Mouse (Mus musculus) liver (tissue): ENCODE measurements around the gene Foxn3.

ENCODE experiments used
- DNase-seq: peaks from one replicate; pipeline ENCODE4 v3.0.0-alpha.2; 2020; ENCODE audit warnings: mixed read lengths

Gene Foxn3

DNA sequence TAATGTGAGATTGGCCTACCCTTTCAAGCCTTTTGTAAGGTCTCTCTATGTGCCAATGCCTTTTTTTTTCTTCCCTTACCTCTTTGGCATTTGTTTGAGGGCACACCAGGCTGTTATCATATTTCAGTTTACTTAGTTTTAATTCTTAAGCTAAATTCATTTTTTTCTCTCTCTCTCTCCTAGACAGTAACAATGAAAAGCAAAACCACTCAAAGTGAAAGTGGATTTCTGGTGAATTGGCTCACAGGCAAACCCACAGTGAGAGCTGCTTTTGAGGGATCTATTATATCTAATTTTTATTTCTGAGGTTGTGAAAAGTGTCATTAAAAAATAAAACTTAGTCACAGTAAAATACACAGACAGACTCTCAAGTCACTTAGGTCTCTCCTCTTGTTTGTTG, 101.1 kb downstream of the Foxn3 start:
- no peak for DNase-seq

DNA sequence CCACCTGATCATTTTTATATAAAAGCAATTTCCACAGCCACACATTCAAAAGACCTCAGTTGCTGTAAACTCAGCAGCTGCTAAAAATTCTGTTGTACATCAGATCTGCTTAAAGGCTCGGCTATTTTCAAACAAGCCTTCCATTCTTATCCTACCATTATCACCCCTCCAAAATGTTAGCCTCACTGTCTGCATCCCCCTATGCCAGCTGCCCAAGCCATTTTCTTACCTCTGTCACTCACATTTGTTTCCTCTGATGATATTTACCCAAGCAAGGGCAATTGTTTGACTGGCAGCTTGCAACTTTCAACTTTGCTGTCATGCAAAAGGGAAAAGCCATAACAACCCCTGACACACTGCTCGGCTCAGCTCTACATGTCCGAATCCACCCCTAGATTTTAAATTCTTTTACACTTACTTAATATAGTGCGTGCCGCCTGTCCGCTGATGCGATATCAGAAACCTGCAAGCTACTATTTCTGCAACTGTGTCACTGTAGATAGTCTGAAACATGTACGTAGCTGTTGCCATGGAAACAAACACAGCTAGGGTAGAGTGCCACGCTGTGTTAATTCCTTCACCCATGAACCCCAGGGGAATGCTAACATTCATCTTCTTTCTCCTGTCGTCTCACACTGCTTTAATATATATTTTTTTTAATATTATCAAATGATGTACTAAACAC, 105.7 kb downstream of the Foxn3 start:
- DNase-seq, result peak; percentile 47

DNA sequence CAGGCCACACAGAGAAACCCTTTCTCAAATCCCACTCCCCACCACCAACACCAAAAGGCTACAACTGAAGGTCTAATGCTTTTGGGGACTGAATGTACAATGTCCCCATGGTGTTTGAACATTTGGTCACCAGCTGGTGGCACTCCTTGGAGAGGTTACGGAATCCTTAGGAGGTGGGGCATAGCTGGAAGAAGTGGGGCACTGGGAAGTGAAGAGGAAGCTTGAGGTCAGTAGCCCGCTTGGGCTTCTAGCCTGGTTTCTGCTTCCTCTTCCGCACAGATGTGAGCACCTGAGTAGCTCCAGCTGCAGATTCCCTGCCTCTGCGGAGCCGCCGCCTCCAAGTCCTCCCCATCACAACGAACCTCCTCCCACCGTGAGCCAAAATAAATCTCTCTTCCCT, 107.8 kb downstream of the Foxn3 start:
- no peak for DNase-seq

DNA sequence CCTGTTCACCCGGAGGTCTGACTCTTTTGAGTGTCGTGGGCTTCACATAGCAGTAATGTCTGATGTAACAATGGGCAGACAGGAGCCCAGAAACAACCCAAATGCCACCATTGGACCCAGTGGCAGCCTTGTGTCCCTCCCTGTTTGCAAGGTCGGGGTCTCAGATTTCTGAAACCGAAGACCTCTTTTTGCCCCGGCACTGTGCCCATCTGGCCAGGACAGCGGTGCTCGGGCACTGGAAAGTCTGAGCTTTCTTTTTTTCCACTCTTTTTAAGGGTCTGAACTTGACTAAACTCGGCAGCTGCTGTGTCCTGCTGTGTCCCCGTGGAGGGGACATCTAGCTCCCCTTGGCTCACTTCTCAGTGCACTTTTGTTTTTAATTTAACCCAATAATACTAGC, 109.0 kb downstream of the Foxn3 start:
- no peak for DNase-seq

DNA sequence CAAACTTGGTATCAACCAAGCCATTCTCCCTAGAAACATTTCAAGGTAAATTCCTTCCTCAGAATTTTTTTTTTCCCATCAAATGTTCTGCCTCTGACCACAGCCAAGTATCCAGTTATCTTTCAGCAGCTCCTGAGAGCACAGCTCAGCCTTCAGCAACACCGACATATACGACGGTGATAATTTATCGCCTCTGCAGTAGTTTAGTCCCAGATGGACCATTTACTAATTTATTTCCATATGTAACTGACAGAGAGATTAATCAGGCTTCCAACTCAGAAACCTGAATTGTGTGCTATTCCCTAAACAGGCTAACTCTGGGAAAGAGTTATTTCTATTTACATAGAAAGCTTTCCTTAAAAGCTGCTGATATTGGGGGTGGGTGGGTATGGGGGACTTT, 109.6 kb downstream of the Foxn3 start:
- DNase-seq, result no peak

DNA sequence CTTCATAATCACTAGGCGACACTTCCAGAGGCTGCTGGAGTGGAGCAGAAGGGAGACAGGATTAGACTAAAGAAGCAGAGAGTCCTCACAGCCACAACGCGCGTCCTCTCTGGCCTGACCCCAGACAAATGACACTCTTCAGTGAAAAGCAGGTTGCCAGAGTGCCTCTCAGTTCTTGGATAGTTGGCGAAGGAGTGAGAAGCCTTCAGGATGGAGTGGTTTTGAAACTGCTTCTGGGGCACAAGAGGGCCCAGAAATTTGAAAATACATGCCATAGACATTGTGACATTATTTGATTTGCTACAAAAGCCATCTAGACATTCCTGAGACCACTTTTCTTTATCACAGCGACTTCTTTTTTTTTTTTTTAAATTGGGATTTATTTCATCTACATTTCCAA, 113.3 kb downstream of the Foxn3 start:
- no peak for DNase-seq

DNA sequence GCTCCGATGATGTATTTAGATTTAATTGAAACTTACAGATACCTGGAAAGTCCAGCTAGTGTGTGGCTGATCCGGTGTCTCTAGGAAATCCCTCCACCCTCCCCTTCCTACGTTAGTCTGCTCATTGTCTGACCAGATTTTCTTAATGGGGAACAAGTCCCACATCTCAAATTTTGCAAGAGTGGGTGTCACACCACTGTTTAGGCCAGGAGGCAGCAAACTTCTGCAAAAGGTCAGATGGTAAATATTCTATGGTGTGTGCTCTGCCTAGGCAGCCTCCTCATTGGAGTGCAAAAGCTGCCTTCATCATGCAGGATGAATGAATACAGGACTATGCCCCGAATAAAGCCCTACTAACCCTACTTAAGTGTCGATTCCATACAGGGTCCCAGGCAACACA, 115.6 kb downstream of the Foxn3 start:
- no peak for DNase-seq

DNA sequence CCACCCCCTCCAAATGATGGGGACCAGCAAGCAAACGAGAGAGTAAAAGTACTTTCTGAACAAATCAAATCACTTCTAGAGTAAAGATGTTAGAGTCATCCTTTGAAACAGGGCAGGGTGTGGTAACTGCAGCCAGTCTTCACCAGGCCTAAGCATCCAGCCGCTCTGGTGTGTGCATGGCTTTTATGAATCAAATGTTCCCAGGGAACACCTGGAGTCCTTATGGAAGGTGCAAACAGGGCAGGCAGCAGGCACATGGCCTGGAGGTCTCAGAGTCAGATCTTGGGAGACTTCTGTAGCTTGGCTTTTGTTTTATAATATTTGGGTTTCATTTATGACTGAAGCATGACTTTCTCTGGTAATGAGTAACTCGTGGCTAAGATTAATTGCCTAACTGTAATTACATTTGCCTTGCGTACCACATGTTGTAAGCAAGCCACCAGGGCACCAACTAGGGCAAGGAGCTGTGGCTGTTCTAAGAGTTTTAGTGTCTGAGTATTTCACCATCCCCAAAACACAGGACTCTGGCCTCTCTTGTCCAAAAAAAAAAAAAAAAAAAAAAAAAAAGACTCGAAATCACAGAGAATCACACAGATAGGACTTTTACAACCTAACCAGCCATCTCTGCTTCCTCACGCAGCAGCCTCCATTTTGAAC, 118.2 kb downstream of the Foxn3 start:
- DNase-seq, result no peak

DNA sequence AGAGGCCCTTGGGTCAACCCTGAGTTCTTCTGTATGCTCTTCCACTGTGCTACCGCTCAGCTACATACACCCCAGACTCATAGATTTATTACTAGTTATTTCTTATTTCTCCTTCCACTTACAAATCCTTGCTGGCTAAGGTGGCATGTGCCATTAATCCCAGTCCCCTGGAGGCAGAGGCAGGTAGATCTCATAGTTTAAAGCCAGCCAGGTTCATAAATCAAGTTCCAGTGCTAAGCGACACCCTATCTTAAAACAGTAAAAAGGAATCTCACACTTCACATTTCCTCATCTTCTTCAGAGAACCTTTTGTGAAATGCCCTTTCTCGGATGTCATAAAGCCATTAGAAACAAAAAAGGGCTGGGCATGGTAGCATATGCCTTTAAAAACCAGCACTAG, 120.6 kb downstream of the Foxn3 start:
- no peak for DNase-seq

DNA sequence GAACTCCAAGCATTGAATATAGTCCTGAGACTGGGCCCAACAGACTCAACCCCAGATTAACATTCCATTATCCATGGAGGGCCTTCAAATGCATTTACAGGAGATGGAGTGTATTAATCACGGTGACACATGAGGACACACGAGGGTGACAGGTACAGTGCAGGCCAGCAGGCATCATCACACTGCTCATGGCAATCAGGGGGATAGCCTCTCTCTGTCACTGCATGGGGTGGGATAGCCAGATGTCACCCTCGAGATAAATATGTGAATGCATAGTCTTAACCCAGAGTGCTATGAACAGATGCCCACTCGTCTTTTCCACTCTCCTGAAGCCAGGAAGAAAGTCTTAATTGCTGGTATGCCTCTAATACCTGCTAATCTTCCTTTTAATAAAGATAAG, 122.4 kb downstream of the Foxn3 start:
- no peak for DNase-seq

DNA sequence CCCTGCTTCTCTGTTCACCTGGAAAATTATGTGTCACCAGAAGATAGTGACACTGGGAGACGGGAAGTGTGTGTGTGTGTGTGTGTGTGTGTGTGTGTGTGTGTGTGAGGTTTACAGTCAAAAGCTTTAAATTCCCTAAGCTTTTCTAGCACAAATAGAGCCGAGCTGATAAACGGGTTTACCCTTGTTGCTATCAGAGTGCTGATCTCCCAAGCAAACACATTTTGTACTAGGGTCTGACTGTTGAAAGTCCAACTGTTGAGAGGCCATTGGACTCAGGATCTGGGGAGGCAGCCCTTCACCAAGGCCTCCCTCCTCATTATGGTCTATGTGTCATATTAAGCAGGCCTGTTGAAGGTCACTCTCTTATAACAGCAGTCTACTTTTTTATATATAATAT, 123.4 kb downstream of the Foxn3 start:
- DNase-seq, result no peak

DNA sequence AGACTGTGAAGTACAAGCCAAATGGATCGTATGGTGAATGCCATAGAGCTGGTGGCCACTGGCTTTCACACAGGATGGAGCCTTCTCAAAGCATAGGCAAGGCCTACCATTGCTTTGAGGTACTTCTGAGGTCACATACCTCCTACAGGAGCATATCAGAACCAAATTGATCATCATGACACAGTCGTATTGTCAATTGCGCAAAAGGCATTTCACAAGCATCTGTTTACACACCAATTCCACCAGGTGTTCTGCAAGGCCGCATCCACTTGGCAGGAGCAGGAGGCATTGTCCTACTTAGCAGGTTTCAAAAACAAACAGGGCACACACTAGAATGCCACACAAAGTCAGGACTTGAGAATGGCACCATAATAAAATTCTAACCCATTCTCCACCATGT, 128.2 kb downstream of the Foxn3 start:
- no peak for DNase-seq

DNA sequence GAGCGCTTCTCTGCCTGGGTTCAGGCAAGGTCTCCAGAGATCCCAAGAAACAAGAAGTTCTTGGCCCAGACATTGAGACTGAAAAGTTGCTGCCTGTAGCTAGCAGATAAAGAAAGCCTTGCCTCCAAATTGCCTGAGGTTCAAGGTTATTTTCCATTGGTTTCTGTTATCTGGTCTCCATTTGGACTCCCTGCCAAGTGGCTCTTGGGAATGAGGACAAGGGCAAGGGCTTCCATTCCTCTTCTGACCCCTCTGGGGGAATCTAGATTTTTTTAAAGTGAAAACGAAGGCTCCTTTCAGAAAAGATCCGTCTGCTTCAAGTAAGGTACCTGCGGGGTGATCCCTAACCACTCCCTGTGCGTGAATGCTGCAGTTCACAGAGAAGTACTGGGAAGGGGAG, 130.0 kb downstream of the Foxn3 start:
- no peak for DNase-seq

DNA sequence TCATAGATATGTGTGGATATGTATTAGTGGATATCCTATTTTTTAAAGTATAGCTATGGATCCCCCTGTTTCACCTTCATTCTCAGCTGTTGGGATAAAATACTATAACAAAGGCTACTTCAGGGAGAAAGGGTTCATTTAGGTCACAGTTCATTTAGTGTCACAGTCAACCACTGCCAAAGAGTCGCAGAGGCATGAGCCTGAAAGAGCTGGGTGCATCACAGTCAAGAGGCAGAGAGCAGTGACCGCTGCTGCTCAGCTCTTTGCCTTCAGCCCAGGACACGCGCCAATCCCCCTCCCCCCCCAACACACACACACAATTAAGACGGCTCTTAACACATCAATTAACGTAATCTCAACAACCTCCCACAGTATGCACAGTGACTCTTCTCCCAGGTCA, 131.8 kb downstream of the Foxn3 start:
- DNase-seq, result no peak

DNA sequence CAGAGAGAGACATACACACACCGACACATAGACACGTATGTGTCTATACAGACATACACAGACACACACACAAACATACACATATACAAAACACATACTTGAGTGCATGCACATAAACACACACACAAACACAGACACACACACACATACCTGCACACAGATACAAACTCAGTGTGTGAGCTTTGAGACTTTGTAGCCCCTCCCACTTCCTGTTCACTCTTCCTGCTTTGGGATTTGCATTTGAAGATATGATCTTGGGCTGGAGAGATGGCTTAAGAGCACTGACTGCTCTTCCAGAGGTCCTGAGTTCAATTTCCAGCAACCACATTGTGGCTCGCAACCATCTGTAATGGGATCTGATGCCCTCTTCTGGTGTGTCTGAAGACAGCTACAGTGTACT, 132.4 kb downstream of the Foxn3 start:
- DNase-seq, result no peak

DNA sequence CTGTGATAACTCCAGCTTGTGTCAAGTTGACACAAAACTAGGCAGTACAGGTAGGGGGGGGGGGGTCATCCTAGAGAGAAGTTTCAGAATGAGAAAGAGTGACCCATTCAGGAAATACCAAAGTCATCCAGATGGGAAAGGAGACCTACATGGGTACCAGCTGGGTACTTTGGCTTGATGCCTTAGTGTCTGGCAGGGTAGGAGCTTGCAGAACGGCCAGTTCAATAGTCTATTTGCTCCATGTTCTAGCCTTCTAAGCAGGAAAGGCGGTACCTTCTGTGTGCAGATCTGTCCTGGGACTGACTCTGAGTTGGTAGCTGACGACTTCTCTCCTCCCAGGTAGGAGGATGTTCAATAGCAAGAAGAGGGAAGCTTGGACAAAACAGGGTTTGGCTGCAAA, 134.3 kb downstream of the Foxn3 start:
- DNase-seq, result no peak

DNA sequence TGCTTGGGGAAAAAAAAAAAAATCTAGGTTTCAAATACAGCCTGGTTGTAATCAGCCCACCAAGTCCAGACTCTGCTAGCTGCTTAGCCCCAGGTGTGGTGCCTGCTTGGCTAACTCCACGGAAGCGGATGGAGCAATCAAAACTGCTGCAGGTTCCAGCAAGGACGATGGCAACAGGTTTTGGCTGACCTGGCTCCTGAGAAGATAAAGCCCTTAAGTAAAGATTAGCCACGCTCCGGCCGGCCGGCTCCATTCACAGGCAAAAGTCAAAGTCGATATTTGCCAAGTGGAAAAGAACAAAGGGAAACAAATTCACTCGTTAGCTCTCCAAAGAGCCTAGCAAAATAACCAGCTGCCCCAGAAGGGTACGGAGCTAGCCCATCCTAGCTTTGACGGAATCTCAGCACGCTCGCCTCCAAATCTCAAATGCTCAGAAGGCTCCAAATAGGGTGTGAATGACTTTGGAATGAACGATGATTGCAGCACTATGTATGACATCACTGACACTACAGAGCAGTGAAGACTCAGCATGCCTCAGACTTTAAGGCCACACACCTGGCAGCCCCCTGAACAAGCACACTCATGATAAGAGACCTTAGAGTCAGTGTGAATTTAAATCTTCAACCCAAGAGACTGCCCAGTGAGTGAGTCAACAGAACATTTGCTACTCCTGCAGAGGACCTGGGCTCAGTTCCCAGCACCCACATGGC, 137.0 kb downstream of the Foxn3 start:
- peak; percentile 47 for DNase-seq

DNA sequence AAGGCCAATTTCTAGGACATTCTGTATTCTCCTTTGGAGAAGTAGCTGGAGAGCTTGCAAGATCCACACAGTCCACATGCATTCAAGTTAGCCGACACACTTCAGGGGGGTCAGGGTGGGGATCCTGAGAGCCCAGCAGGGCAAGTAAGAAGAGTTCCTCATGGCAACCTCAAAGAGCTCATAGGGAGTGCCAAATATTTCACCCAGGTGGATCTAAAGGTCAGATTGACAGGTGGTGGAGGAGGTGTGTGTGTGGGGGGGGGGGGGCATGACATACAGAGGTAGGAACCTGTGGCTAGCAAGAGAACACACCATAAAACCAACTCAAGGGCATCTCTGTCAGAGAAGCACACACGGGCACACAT, 144.0 kb downstream of the Foxn3 start:
- no peak for DNase-seq

DNA sequence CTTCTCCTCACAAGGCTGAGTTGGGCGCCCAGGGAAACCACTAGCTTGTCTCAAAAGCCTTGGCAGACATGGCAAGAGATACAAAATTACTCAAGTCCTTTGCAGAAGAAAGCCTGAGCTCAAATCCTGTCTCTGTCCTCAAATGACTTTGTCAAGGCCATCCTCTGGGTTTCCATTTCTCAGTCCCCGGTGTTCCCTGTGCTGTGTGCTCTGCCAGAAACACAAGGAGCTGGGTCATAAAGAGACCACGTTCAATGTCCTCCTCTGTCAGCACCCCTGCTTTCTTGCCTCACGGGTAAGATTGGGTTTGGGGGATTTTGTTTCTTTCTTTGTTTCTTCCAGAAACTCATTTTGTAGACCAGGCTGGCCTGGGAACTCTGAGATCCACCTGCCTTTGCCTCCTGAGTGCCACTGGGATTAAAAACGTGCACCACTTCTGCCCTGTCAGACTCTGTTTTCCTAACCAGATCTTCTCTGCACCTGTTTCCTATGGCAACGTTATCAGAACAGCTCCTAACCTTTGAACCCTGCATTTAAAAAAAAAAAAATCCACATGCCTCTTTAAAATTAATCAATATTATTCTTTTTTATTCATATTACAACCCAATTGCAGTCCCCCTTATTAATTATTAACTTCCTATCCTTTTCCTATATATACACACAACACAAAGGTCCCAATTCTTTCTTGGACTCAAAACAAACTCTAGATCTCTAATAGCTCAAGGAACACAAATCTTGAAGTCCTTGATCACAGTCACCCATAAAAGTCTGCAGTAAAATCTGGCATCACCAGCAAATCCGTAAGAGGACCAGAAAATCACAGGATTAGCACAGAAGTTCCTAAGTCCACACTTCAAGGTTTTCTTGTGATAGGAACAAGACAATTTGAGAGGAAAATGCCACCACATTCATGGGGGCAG, 144.6 kb downstream of the Foxn3 start:
- DNase-seq, result no peak

DNA sequence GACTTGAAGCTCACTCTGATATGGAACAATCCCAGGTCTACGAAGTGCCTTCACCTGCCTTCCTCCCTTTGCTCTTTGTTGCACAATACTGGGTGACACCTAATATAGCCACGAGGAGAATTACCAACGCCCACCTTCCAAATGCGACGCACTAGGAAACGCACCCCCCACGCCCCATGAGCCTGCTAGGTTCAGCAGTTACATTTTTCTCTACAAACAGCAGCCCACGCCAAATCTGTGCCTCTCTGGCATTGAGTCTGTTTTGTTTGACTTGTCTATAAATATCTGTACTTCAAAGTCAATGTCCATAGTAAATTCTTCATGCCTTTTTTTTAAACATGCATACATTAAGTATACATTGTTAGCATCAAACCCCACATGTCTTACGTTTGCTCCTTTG, 145.5 kb downstream of the Foxn3 start:
- DNase-seq, result no peak

DNA sequence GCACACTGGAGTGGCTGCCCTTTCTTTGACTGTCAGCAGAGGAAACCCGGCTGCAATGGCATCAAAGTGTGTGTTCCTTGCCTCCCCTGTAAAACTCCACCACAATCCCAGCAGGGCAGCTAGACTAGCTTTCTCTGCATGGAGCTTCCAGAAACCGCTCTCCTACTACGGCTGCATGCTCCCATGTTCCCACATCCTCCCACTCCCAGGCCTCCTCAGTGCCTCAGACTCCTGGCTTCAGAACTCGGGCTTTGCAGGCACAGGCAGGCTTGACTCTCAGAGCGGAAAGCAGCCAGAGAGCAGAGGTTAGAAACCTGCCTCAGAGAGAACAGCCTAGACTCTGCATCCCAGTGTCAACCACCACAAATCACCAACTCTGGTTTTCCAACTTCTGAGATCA, 147.8 kb downstream of the Foxn3 start:
- no peak for DNase-seq

DNA sequence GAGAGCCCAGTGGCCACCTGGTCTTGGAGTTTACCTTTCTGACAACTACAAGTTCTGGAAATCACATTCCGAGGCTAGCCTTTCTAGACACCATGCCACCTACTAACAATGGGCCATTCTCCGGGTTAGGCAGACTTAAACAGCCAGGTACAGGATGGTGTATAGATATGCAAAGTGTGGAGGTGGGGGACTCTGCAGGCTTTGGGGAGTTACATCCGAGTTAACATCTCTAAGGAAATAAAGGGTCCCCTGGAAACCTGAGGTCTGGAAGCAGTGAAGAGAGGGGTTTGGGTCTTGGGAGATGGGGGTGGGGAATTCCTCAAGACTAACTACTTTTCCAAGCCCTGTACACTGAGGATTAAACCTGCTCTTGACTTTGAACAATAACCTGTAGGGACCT, 150.9 kb downstream of the Foxn3 start:
- DNase-seq, result no peak

DNA sequence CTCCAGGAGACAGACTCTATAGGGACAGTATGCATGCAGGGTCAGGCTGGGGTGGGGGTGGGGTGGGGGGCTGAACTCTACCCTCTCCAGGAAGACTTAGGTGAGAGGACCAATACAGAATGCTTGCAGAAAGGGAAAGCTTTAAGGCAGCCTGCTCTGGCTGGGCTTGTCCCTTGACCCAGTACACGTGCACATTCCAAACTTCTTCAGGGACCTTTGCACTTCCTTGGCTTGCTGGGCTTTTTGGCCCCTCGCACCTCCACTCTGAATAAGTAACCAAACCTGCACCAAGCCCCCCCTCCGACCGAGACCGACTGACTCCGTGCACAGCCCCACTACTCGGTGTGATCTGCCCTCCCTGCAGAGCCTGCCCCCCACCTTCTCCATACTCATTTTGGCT, 151.3 kb downstream of the Foxn3 start:
- DNase-seq, result no peak
